Mouse (Mus musculus) stomach, postnatal 0 days (tissue): ENCODE data around the gene Prkg1. TPM values are rescaled to one million over a fixed set of nuclear protein-coding genes. Genes with fewer than 3 reads are reported as not detected.

ENCODE experiments used
- ATAC-seq: fragments of 200-750 bp; cut with Nextera tagmentation; 2 replicates; pipeline ENCODE4 v1.8.0; 2017; ENCODE audit not compliant: low FRiP score, low TSS enrichment
- DNase-seq: peaks from one replicate; pipeline ENCODE4 v3.0.0-alpha.2; 2016; ENCODE audit warnings: low spot score
- H3K27ac ChIP-seq: fragments of 300-500 bp; sonication (generic); replicated peaks from 2 replicates; pipeline ENCODE4 v1.5.1; 2014; ENCODE audit warnings: mild to moderate bottlenecking, control low read depth
- H3K27me3 ChIP-seq: fragments of 300-500 bp; sonication (generic); 2 replicates; pipeline ENCODE4 v1.6.1; 2014; ENCODE audit warnings: low read length; ENCODE audit not compliant: control insufficient read depth, insufficient read depth
- H3K36me3 ChIP-seq: fragments of 300-500 bp; sonication (generic); 2 replicates; pipeline ENCODE4 v1.6.1; 2014; ENCODE audit warnings: low read length, mixed read lengths; ENCODE audit not compliant: control insufficient read depth, insufficient read depth
- H3K4me1 ChIP-seq: fragments of 300-500 bp; sonication (generic); replicated peaks from 2 replicates; pipeline ENCODE4 v1.6.1; 2014; ENCODE audit warnings: antibody characterized with exemption; ENCODE audit not compliant: control insufficient read depth, insufficient read depth
- H3K4me2 ChIP-seq: fragments of 300-500 bp; sonication (generic); replicated peaks from 2 replicates; pipeline ENCODE4 v1.6.1; 2014; ENCODE audit warnings: low read depth, mild to moderate bottlenecking, control low read depth, moderate library complexity
- H3K4me3 ChIP-seq: fragments of 300-500 bp; sonication (generic); 2 replicates; pipeline ENCODE4 v1.5.1; 2014; ENCODE audit warnings: low read depth, low read length, control low read depth
- H3K9ac ChIP-seq: fragments of 300-500 bp; sonication (generic); 2 replicates; pipeline ENCODE4 v1.6.1; 2014; ENCODE audit warnings: mild to moderate bottlenecking, low read length, control low read depth, mixed read lengths
- H3K9me3 ChIP-seq: fragments of 300-500 bp; sonication (generic); 2 replicates; pipeline ENCODE4 v1.6.1; 2016; ENCODE audit warnings: low read length; ENCODE audit not compliant: control insufficient read depth
- CTCF ChIP-seq: IDR thresholded peaks from 2 replicates; pipeline ENCODE4 v1.5.1; 2016; ENCODE audit warnings: antibody characterized with exemption, low read depth, mild to moderate bottlenecking, moderate library complexity
- EP300 ChIP-seq: optimal IDR thresholded peaks from 2 replicates; pipeline ENCODE3; 2016; ENCODE audit warnings: antibody characterized with exemption
- WGBS: fragments of 180-500 bp; shearing (Covaris S2); extraction: QIAGEN DNeasy Blood & Tissue Kit; methylation state at CpG from one replicate; pipeline ENCODE4 v1.1.7; 2014; 5-methylcytosine and 5-hydroxymethylcytosine counted together
- polyA plus RNA-seq: library from polyadenylated mRNA; unstranded; fragments of >200 nt; fragmentation: Nextera tagmentation; extraction: Ambion mirVana; gene quantifications from 2 replicates; pipeline ENCODE4 v1.2.1, GENCODE M21; 2015

The Prkg1 gene
- polyA plus RNA-seq, 1 experiment from 2014 or later = 6.4 TPM

- Histone ChIP-seq H3K4me3 (no peak overlapping the region), H3K36me3 (no peaks in the 10 kb centered on the region), H3K27ac (no peak overlapping the region), H3K9me3 (no peaks in the 10 kb centered on the region), H3K9ac (no peak overlapping the region), H3K4me1 (no peaks in the 10 kb centered on the region), H3K4me2 (no peak overlapping the region), H3K27me3 (no peaks in the 10 kb centered on the region)
- TF ChIP-seq CTCF (no peak), EP300 (no peak)
- WGBS = 62% methylated on average over 3 of the region's 3 CpGs
- DNase-seq = no peak
- no peak for ATAC-seq
Observed at GRCm38 (mm10) chr19:31146156-31146555, 618.7 kb downstream of the Prkg1 start.

- Histone ChIP-seq H3K36me3 (no peaks in the 10 kb centered on the region), H3K4me2 (no peak overlapping the region), H3K4me1 (no peaks in the 10 kb centered on the region), H3K27me3 (no peaks in the 10 kb centered on the region), H3K9ac (no peak overlapping the region), H3K4me3 (no peak overlapping the region), H3K27ac (no peak overlapping the region), H3K9me3 (no peaks in the 10 kb centered on the region)
- ATAC-seq (no peak), DNase-seq (no peak)
- WGBS = 76% methylated on average over 7 of the region's 7 CpGs
- no peak for TF ChIP-seq EP300
- no peak for TF ChIP-seq CTCF
Observed at GRCm38 (mm10) chr19:31141905-31142304, 622.9 kb downstream of the Prkg1 start.

GRCm38 (mm10) chr19:31136316-31136715, 628.5 kb downstream of the Prkg1 start:
- no peak overlapping the region for H3K4me3 ChIP-seq
- no peak overlapping the region for H3K9ac ChIP-seq
- H3K9me3 ChIP-seq = no peaks in the 10 kb centered on the region
- H3K4me1 ChIP-seq = no peaks in the 10 kb centered on the region
- no peak overlapping the region for H3K27ac ChIP-seq
- H3K27me3 ChIP-seq = no peaks in the 10 kb centered on the region
- DNase-seq (no peak), ATAC-seq (no peak)
- TF ChIP-seq CTCF (no peak), EP300 (no peak)
- no peak overlapping the region for H3K4me2 ChIP-seq
- WGBS = 22% methylated on average over 2 of the region's 2 CpGs
- H3K36me3 ChIP-seq = no peaks in the 10 kb centered on the region

DNA sequence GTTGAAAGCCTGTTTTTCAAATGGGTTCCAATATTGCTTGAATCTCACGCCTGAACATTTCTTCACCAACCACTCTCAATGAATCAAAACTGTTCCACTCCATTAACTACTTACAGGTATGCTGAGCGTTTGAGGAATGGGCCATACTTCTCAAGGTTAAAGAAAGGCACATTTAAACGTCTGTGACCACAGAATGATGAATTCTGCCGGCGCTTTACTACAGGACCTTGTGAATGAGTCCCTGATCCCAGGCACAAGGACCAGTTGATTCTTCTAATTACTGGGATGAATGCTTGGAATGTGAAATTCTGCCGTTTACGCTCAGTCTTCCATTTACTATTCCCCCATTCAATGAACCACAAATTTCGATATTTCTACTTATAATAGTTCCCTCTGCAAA, 632.2 kb downstream of the Prkg1 start:
- H3K27ac ChIP-seq = no peak overlapping the region
- no peak overlapping the region for H3K4me3 ChIP-seq
- H3K27me3 ChIP-seq = no peaks in the 10 kb centered on the region
- no peaks in the 10 kb centered on the region for H3K36me3 ChIP-seq
- H3K9me3 ChIP-seq = no peaks in the 10 kb centered on the region
- 82% methylated on average over 8 of the region's 8 CpGs for WGBS
- H3K4me2 ChIP-seq = no peak overlapping the region
- no peak overlapping the region for H3K9ac ChIP-seq
- DNase-seq (no peak), ATAC-seq (no peak)
- TF ChIP-seq EP300 (no peak), CTCF (no peak)
- no peaks in the 10 kb centered on the region for H3K4me1 ChIP-seq

DNA sequence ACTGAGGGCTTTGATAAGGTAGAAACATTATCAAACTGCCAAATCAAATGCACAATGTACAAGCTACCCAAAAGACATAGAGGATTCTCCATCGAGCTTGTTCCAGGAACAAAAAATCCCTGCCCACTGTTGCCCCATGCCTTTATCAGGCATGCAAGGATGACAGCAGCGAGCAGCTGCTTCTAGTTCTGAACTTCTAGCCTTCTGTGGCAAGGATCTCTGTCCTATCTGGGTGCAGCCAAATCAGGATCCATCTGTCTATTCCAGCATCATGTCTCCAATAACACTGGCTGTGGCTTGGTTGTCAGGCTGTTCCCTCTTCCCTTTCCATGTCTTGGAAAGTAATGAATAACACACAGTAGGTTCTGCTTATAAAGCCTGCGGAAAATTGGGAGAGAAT, 640.2 kb downstream of the Prkg1 start:
- TF ChIP-seq EP300 (no peak), CTCF (no peak)
- WGBS = 81% methylated on average over 3 of the region's 3 CpGs
- Histone ChIP-seq H3K9ac (no peak overlapping the region), H3K9me3 (no peaks in the 10 kb centered on the region), H3K27ac (no peak overlapping the region), H3K4me3 (no peak overlapping the region), H3K4me2 (no peak overlapping the region), H3K36me3 (no peaks in the 10 kb centered on the region), H3K27me3 (no peaks in the 10 kb centered on the region), H3K4me1 (no peaks in the 10 kb centered on the region)
- DNase-seq (no peak), ATAC-seq (no peak)

DNA sequence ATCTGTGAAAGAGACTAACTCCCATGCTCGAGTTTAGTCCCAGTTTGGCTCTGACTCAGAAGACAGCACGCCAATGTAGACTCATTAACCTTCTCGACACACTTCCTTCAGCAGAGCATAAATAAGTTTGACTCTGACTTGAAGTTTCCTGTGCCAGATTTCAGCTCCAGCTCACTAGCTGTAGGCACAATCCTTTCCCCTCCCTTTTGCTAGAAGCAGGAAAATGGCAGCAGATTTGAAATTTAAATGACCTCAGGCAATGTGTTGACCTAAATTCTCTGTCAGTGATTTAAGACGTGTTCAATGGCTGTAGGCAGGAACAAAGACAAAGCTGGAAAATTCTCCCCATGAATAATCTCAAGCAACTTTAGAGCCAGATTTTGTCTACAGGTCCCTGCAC, 650.1 kb downstream of the Prkg1 start:
- 28% methylated on average over 4 of the region's 4 CpGs for WGBS
- no peak for DNase-seq
- Histone ChIP-seq H3K9ac (no peak overlapping the region), H3K36me3 (no peaks in the 10 kb centered on the region), H3K27ac (no peak overlapping the region), H3K4me3 (no peak overlapping the region), H3K4me1 (no peaks in the 10 kb centered on the region), H3K27me3 (no peaks in the 10 kb centered on the region), H3K4me2 (no peak overlapping the region), H3K9me3 (no peaks in the 10 kb centered on the region)
- no peak for ATAC-seq
- TF ChIP-seq CTCF (no peak), EP300 (no peak)
